ENCODE assay signal across 29 mouse cellular contexts in the genomic region with DNA sequence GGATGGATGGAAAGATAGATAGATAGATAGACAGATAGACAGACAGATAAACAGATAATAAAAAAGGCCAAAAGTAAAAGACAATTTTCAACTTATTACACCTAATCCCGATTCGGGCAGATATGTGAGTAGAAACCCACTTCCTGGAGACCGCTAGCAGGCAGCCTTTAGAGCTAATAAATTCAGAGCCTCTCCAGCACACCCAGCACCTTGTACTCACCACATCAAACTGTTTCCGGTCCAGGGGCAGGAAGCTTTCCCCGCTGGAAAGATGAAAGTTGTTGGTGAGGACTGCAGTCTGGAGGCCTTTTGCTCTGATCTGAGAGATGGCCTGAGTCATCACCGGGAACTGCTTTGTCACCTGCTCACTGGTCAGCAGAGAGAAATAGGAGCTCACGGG. TPM values are rescaled to one million over a fixed set of nuclear protein-coding genes. Genes with fewer than 3 reads are reported as not detected.
DNase-seq lines count a peak whose midpoint lies in the region; ATAC-seq and TF ChIP-seq lines count a peak whose summit lies in the region.
"Had no signal": no experiment of that assay in that cellular context is flagged by ENCODE, and none has a peak within 500 bp of the region (broad histone marks: within the 10 kb centered on the region; RNA-seq: fewer than 3 reads in every experiment).

No protein-coding gene starts in this region.

- peak; percentile 10 for DNase-seq in adrenal gland, postnatal 25 days
- DNase-seq in adrenal gland, adult 18-20 months (ENCODE audit: low spot score in 2 of 2), result no peak
- peak; percentile 47 for DNase-seq in 416B (ENCODE audit: low read depth)
- DNase-seq in spleen, postnatal 14 days (ENCODE audit: low spot score in 2 of 2), result no peak
- no peak for DNase-seq in forebrain, postnatal 0 days
- DNase-seq: B cell, adult 2 months; cerebellum, adult 2 months; cerebellum, postnatal 14 days; gastrocnemius, postnatal 14 days; kidney, adult 18-20 months; kidney, postnatal 4 days; layer of hippocampus, postnatal 36 days; left cerebral cortex, postnatal 4 days; lung, embryonic 14.5 days; lung, postnatal 14 days; thymus, postnatal 4 days had no signal

- WGBS in limb, embryonic 12.5 days, result 45% methylated on average over 7 of the region's 7 CpGs
- 90% methylated on average over 7 of the region's 7 CpGs for WGBS in forebrain, postnatal 0 days

- ATAC-seq in CD4-positive, CD25-positive, alpha-beta regulatory T cell, adult 4 months, result peak; percentile 65
- ATAC-seq in limb, embryonic 12.5 days (ENCODE audit: insufficient number of reproducible peaks, insufficient read depth, low FRiP score, low TSS enrichment, low read depth), result no peak
- ATAC-seq in forebrain, postnatal 0 days, result no peak
- ATAC-seq: forebrain, embryonic 13.5 days; Patski had no signal

- no peak for TF ChIP-seq CTCF in forebrain, postnatal 0 days (IDR thresholded peaks at IDR 0.05; ENCODE audit: low read depth)

- H3K27me3 ChIP-seq in limb, embryonic 12.5 days, result no peaks in the 10 kb centered on the region
- H3K27me3 ChIP-seq in forebrain, postnatal 0 days (ENCODE audit: insufficient read depth, low read length), result no peaks in the 10 kb centered on the region
- H3K27me3 ChIP-seq: embryonic facial prominence, embryonic 15.5 days; forebrain, embryonic 13.5 days; heart, embryonic 15.5 days; hindbrain, embryonic 12.5 days; liver, embryonic 15.5 days; neural tube, embryonic 13.5 days; Patski had no signal

- no peaks in the 10 kb centered on the region for H3K36me3 ChIP-seq in limb, embryonic 12.5 days
- H3K36me3 ChIP-seq in forebrain, postnatal 0 days (ENCODE audit: insufficient read depth), result no peaks in the 10 kb centered on the region
- H3K36me3 ChIP-seq: embryonic facial prominence, embryonic 10.5 days; embryonic facial prominence, embryonic 15.5 days; heart, embryonic 10.5 days; heart, embryonic 15.5 days; hindbrain, embryonic 12.5 days; liver, embryonic 15.5 days; neural tube, embryonic 13.5 days had no signal

- no peak overlapping the region for H3K4me2 ChIP-seq in limb, embryonic 12.5 days
- no peak overlapping the region for H3K4me2 ChIP-seq in forebrain, postnatal 0 days (ENCODE audit: low read depth)
- H3K4me2 ChIP-seq: embryonic facial prominence, embryonic 15.5 days; forebrain, embryonic 13.5 days; heart, embryonic 15.5 days; hindbrain, embryonic 12.5 days; liver, embryonic 15.5 days; lung, embryonic 14.5 days; midbrain, embryonic 11.5 days; neural tube, embryonic 13.5 days had no signal

- no peaks in the 10 kb centered on the region for H3K9me3 ChIP-seq in limb, embryonic 12.5 days
- H3K9me3 ChIP-seq in forebrain, postnatal 0 days (ENCODE audit: low read length), result no peaks in the 10 kb centered on the region
- H3K9me3 ChIP-seq: embryonic facial prominence, embryonic 10.5 days; embryonic facial prominence, embryonic 15.5 days; forebrain, embryonic 13.5 days; G1E; heart, embryonic 10.5 days; heart, embryonic 15.5 days; hindbrain, embryonic 12.5 days; liver, embryonic 15.5 days; neural tube, embryonic 13.5 days had no signal

- peak overlapping the region; percentile 27; the same call in 1 of the 2 replicates for H3K9ac ChIP-seq in limb, embryonic 12.5 days (replicated peaks)
- H3K9ac ChIP-seq in forebrain, postnatal 0 days, result no peak overlapping the region
- H3K9ac ChIP-seq: embryonic facial prominence, embryonic 15.5 days; forebrain, embryonic 13.5 days; heart, embryonic 15.5 days; hindbrain, embryonic 12.5 days; liver, embryonic 15.5 days; lung, embryonic 14.5 days; neural tube, embryonic 13.5 days had no signal

- no peak overlapping the region for H3K4me3 ChIP-seq in limb, embryonic 12.5 days (replicated peaks)
- H3K4me3 ChIP-seq in forebrain, postnatal 0 days (ENCODE audit: low read depth, low read length), result no peak overlapping the region
- H3K4me3 ChIP-seq: embryonic facial prominence, embryonic 10.5 days; embryonic facial prominence, embryonic 15.5 days; forebrain, embryonic 13.5 days; heart, embryonic 10.5 days; heart, embryonic 15.5 days; hindbrain, embryonic 12.5 days; liver, embryonic 15.5 days; neural tube, embryonic 13.5 days had no signal

- H3K4me1 ChIP-seq in limb, embryonic 12.5 days (replicated peaks), result peaks cover 11% of the 10 kb centered on the region
- no peaks in the 10 kb centered on the region for H3K4me1 ChIP-seq in forebrain, postnatal 0 days (ENCODE audit: insufficient read depth)
- H3K4me1 ChIP-seq: embryonic facial prominence, embryonic 15.5 days; forebrain, embryonic 13.5 days; heart, embryonic 15.5 days; liver, embryonic 15.5 days; neural tube, embryonic 13.5 days had no signal

- no peak overlapping the region for H3K27ac ChIP-seq in limb, embryonic 12.5 days
- no peak overlapping the region for H3K27ac ChIP-seq in forebrain, postnatal 0 days (ENCODE audit: low read depth, low read length)
- H3K27ac ChIP-seq: embryonic facial prominence, embryonic 10.5 days; embryonic facial prominence, embryonic 15.5 days; forebrain, embryonic 13.5 days; heart, embryonic 10.5 days; heart, embryonic 15.5 days; hindbrain, embryonic 12.5 days; liver, embryonic 15.5 days; neural tube, embryonic 13.5 days had no signal

RNA-seq across cellular contexts. Expression of gene Acad10, which starts 11.2 kb away (rescaled TPM):
- 21.8 and 26.2 TPM in 2 replicates for total RNA-seq in adrenal gland, postnatal 25 days (2021)
- 10 to 100 TPM; 25.2 to 29.4 TPM for total RNA-seq in adrenal gland, adult 18-20 months (2021)
- polyA plus RNA-seq in CD4-positive, CD25-positive, alpha-beta regulatory T cell, adult 4 months (2017; shearing (Covaris generic)), result 1 to 10 TPM; 6.2 to 7.0 TPM
- 1.8 and 2.6 TPM in 2 replicates for polyA plus RNA-seq in limb, embryonic 12.5 days (2016; fragmentation: Nextera tagmentation; extraction: Ambion mirVana)
- total RNA-seq in forebrain, postnatal 0 days (2014; rRNA removed), result 2.7 and 3.0 TPM in 2 replicates
- 0.59 and 1.1 TPM in 2 replicates for polyA plus RNA-seq in forebrain, postnatal 0 days (2015; fragmentation: Nextera tagmentation; extraction: Ambion mirVana)

RNA-seq across cellular contexts. Expression of gene Brap, which starts 11.2 kb away (rescaled TPM):
- 55.1 and 64.3 TPM in 2 replicates for total RNA-seq in adrenal gland, postnatal 25 days (2021)
- 10 to 100 TPM; 53.5 to 58.7 TPM for total RNA-seq in adrenal gland, adult 18-20 months (2021)
- 10 to 100 TPM in 1 of 2 experiments, 1 to 10 TPM in 1; 8.0 to 13.6 TPM for polyA plus RNA-seq in CD4-positive, CD25-positive, alpha-beta regulatory T cell, adult 4 months (2017; shearing (Covaris generic))
- 47.1 and 48.3 TPM in 2 replicates for polyA plus RNA-seq in limb, embryonic 12.5 days (2016; fragmentation: Nextera tagmentation; extraction: Ambion mirVana)
- 51.5 and 56.0 TPM in 2 replicates for total RNA-seq in forebrain, postnatal 0 days (2014; rRNA removed)
- polyA plus RNA-seq in forebrain, postnatal 0 days (2015; fragmentation: Nextera tagmentation; extraction: Ambion mirVana), result 42.7 and 46.6 TPM in 2 replicates

RNA-seq across cellular contexts. Expression of gene Acad12, which starts 30.4 kb away (rescaled TPM):
- 19.8 and 26.7 TPM in 2 replicates for total RNA-seq in adrenal gland, postnatal 25 days (2021)
- total RNA-seq in adrenal gland, adult 18-20 months (2021), result 10 to 100 TPM; 25.2 to 30.3 TPM
- 1 to 10 TPM; 3.1 to 4.7 TPM for polyA plus RNA-seq in CD4-positive, CD25-positive, alpha-beta regulatory T cell, adult 4 months (2017; shearing (Covaris generic))
- 2.8 and 3.3 TPM in 2 replicates for polyA plus RNA-seq in limb, embryonic 12.5 days (2016; fragmentation: Nextera tagmentation; extraction: Ambion mirVana)
- total RNA-seq in forebrain, postnatal 0 days (2014; rRNA removed), result 1.4 and 2.1 TPM in 2 replicates
- polyA plus RNA-seq in forebrain, postnatal 0 days (2015; fragmentation: Nextera tagmentation; extraction: Ambion mirVana), result 0.96 and 1.2 TPM in 2 replicates

RNA-seq across cellular contexts. Expression of gene Aldh2, which starts 55.5 kb away (rescaled TPM):
- 1,568 and 1,679 TPM in 2 replicates for total RNA-seq in adrenal gland, postnatal 25 days (2021)
- total RNA-seq in adrenal gland, adult 18-20 months (2021), result 1,000 to 10,000 TPM; 1,017 to 2,323 TPM
- 10 to 100 TPM in 1 of 2 experiments, 1 to 10 TPM in 1; 10.0 to 19.3 TPM for polyA plus RNA-seq in CD4-positive, CD25-positive, alpha-beta regulatory T cell, adult 4 months (2017; shearing (Covaris generic))
- 236 and 264 TPM in 2 replicates for polyA plus RNA-seq in limb, embryonic 12.5 days (2016; fragmentation: Nextera tagmentation; extraction: Ambion mirVana)
- total RNA-seq in forebrain, postnatal 0 days (2014; rRNA removed), result 68.1 and 77.2 TPM in 2 replicates
- polyA plus RNA-seq in forebrain, postnatal 0 days (2015; fragmentation: Nextera tagmentation; extraction: Ambion mirVana), result 89.0 and 115 TPM in 2 replicates

Comparison
In these comparisons a context has a peak if more than half of its experiments do, and no peak if none do; other contexts are left out.
1. DNase-seq: peak in adrenal gland, postnatal 25 days (single experiment) and 416B (single experiment); none in adrenal gland, adult 18-20 months (0 of 2), spleen, postnatal 14 days (0 of 2) and forebrain, postnatal 0 days (single experiment).